Mouse (Mus musculus): ENCODE results near the gene Eno2. TPM values are rescaled to one million over a fixed set of nuclear protein-coding genes. Genes with fewer than 3 reads are reported as not detected.

Eno2 gene
- total RNA-seq, 2 experiments from 2014 or later, result 476 to 480 TPM

DNA sequence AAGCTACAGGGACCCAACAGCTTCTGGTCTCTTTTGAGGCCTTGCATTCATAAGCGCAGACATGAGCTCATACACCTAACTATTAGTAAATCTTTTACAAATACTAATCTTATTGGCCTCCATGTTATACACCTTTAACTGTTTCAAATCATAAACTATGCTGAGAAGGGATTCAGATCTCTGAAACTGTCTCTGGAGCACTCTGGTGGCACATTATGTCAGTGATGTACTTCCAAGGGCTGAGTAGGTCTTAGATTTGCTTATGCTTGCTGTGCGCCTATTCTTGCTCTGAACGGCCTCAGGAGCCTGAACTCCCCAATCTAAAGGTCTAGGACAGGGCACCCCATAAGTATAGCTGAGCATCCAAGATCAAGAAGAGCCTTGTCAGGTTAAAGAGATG is 27.6 kb downstream of the Eno2 start:
- no peak for DNase-seq (ENCODE audit: low spot score in 2 of 2)

DNA sequence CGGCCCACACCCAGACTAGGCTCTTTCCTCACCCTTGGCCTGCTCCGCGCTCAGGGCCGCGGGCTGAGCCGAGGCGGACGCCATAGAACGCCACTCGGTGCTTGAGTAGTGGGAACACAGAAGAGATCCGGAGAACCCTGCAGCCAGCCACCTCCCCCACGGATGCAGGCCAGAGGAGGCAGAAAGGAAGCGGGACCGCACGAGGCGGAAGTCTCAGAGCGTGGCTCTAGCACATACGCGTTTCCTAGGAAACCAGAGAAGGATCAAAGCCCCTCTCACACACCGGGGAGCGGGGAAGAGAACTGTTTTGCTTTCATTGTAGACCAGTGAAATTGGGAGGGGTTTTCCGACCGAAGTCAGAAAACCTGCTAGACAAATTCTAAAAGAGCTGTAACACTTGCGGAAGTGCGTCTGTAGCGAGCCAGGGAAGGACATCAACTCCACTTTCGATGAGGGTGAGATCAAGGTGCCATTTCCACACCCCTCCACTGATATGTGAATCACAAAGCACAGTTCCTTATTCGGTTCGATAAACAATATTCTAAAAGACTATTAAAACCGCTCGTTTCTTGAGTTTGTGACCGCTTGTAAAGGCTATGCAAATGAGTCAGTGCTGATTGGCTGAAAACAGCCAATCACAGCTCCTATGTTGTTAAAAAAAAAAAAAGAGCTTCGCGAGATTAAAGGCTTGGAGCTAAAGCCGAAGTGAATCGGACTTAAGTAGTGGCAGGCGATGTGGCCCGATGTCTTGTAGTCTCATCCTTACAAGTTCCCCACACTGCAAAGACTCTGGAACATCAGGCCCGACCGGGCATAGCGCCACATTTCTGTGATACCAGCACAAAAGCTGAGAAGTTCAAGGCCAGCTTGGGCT is 28.3 kb downstream of the Eno2 start, which contains the start of gene Grcc10:
TSS of gene Grcc10 (minus strand) at position 487 of the 874 bp plus-strand sequence.
- peak; percentile 90 for DNase-seq (ENCODE audit: low spot score in 2 of 2)

DNA sequence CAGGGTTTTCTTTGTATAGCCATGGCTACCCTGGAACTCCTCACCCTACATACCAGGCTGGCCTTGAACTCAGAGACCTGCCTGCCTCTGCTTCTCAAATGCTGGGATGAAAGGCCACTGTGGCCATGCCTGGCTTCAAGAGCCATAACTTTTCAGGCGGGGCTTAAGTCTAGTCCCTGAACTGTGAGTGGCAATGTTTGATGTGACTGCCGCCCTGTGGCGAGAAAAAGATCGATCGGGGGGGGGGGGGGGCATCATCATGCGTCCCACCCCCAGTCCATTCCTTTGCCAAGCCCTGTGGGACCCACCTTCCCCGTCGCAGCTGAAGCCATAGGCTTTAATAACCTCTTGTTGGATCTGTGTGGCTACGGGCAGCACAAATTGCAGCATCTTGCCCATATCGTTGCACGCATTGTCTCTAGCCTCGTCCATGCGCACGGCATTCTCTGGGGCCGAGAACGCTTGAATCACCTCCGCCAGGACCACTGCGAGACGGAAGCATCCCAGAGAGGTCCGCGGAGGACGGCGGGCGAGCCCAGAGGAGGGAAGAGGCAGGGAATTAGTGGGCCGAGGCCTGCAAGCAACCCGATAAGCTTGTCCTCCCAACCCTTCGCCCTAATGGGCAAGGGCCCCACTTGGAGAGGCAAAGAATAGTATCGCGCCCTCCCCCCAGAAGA is 29.1 kb downstream of the Eno2 start:
- DNase-seq (ENCODE audit: low spot score in 2 of 2), result peak in 1 of 2 experiments; percentile 76

DNA sequence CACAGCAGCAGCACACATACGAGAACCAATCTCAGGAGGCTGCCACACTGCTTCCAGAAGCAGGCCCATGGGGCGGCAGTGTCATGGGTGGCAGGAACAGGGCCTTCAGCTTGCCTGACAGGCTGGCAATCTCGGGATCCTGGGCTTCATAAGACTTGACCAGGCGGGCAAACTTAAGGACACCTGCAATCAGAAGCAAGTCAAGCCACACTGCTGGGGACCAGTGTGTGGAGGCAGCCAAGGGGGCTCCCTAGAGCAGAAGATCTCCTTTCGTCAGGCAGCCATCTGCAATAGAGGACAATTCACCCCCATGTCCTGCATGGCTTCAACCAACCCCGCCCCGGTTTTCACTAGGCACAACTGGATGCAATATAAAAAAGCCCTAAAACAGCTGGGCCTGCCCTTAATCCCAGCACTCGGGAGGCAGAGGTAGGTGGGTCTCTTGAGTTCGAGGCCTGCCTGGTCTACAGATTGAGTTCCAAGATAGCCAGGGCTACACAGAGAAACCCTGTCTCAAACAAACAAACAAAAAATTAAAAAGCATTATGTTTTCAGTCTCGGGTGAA is 30.2 kb downstream of the Eno2 start:
- DNase-seq (ENCODE audit: low spot score in 2 of 2), result no peak

DNA sequence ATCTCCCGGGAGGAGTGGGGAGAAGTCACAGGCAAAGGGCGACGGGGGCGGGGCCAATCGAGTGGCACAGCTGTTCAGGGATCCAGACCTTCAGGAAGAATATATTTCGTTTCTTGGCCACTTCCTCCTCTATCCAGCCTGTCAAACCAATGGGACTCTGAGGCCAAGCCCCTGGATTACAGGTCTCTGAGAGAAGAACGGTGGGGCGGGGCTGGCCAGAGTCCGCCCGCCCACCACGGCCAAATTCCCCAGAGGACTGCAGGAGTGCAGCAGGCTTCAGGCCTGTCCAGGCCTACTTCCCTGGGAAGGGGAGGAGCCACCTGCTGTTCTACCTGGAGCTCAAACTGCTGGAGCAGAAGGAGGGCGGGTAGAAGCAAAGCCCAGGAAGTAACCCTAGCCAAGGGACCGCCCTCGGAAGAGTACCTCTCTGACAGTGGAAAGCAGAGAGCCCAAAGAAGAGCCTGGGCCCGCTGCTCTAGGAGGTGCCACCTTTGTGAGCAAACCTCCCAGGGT is 30.9 kb downstream of the Eno2 start, which contains the start of gene Ptpn6:
TSS of gene Ptpn6 (minus strand) at position 204 of the 513 bp plus-strand sequence.
- no peak for DNase-seq (ENCODE audit: low spot score in 2 of 2)

DNA sequence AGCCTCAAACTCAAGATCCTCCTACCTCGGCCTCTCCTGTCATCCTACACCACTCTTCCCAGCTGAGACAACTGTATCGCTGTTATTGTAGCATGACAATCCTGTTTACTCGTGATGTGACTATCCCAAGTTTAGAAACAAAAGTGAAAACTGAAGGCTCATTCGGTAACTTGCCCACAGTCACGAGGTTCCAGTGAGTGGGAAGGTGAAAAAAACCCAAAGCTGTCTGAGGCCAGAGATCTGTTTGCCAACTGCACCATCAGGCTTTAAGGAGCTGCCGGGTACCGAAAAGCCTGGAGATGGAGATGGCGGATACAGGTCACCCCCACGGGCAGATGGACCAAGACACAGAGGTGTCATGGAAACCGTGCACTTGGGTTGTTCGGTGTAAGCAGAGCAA is 32.4 kb downstream of the Eno2 start:
- no peak for DNase-seq (ENCODE audit: low spot score in 2 of 2)

DNA sequence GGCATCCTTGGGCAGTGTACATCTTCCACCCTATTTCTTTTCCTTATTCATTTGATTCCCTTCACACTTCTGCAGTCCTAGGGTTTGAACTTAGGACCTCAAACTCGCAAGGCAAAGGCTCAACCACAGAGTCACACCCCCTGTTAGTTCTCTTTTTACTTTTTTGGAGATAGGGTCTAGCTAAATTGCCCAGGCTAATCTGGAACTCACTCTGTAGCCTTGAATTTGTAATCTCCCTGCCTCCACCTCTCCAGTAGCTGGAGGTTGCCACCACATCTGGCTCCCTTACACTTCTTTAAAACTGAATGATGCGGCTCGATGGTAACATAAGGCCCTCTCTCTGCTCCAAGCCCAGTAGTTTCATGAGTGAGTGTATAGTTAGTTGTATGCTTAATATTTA is 35.1 kb downstream of the Eno2 start:
- no peak for DNase-seq (ENCODE audit: low spot score in 2 of 2)

DNA sequence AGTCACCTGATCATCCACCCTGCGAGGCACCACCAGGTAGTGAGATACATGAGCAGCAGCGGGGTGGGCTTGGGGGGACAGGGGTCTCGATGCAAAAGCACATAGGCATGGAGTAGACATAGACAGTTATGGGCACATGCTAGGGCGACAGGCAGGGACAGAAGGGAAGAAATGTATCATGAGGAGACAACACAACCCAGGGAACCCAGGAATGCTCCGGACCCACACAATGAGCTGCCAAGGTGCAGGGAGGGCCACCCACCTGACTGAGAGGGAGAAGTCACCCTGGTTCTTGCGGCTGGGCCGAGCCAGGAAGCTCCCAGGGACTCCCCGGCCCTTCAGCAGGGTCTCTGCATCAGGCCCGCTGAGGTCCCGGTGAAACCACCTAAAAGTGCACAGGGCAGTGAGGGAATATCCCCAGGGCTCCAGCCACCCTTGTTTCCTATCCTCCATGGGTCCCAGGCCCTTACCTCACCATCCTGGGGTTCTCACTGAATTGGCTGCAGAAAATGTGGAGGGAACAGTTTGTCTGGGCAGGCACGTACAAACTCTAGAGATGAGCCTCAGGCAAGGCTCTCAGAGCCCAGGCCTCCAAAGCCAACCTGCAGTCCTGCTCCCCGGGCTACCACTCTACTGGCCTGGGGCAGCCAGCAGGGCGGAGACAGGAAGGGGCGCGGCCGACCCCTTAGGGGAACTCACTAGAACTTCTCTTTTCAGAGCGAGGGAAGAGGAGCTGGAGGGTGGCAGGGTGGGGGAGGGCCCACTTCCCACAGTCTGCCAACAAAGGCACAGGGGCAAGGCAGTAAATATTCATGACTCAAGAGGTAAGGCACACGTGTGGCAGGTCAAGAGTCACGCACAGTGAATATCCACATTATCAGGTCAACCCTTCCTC is 36.8 kb downstream of the Eno2 start:
- DNase-seq (ENCODE audit: low spot score in 2 of 2), result no peak

DNA sequence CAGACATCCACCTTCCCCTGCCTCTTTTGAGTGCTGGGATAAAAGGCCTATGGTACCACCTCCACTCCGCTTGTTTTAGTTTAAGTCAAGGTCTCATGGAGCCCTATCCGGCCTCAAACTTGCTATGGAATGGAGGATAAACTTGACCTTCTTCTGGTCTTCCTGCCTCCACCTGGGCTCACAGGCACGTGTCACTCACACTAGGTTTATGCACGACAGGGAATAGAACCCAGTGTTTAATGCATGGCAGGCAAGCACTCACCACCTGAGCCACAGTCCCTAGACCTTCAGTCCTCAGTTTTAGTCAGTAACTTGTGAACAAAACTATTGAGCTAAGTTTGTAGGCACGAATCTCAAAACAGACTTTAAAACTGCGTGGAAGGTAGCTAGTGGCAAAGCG is 38.4 kb downstream of the Eno2 start:
- DNase-seq (ENCODE audit: low spot score in 2 of 2), result no peak

DNA sequence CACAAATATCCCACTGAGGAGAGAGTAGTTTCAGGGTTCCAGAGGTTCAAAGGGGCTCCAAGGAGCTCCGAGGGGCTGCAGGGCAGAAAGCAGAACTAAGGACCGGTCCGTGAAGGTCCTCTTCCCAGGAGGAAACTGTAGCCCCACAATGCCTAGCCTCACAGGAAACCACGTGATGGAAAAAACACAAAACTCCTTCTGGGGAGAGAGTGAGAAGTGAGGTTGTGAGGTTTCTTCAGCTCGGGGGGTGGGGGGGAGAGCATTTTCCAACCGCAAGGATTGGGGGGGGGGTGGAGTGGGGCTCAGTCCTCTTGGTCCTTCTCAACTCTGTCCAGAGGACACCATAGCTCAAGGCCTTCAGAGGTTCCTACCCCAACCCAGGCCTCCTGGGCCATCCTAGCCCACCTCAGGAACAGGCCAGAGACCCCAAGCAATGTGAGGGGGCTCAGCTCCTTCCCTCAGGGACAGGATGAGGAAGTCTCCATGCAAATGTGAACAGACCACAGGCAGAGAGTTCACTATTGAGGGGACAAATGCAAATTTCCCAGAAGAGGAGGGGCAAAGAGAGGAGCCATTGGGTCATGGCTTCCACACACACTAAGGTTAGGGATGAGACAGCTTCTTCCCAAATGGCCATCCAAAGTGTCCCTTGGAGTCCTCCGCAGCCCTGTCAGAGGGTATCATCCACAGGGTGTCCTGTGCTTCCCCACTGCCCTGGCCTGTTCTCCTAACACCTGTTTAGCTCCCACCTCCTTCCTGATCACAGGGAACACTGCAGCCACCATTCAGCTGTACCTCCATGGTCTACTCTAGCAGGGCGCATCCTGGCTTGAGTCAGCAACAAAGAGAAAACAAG is 39.4 kb downstream of the Eno2 start:
- no peak for DNase-seq (ENCODE audit: low spot score in 2 of 2)

DNA sequence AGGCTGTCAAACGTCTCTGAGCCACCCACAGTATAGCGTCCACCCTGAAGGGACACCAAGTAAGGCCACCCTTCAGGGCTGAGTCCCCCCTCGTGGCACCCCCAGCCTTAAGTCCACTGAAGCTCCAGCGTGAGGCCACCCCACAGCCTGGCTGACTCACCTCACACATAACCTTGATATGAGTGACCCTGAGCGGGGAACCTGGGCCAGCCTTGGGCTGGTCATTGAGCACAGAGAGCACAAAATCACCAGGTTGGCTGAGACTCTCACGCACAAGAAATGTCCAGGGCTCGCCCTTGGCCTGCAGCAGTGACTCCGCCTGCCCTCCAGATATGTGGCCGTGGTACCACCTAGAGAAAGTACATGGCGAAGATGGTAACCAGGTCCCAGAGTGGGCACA is 40.9 kb downstream of the Eno2 start:
- DNase-seq (ENCODE audit: low spot score in 2 of 2), result no peak

DNA sequence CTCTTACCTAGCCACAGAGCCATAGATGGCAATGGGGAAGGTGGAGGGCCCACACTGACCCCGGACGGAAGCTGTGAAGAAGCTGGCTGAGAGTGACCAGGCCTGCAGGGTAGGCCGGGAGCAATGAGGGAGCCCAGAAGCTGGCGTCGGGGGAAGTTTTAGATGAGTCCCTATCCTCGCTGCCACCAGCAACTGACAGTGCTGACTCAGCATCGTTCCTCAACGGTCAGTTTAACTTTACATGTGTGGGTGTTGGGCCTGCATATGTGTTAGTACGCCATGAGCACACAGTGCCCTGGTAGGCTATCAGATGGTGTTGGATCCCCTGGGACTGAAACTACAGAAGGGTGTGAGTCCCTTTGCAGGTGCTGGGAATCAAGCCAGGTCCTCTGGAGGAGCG is 45.0 kb downstream of the Eno2 start:
- DNase-seq (ENCODE audit: low spot score in 2 of 2), result no peak

DNA sequence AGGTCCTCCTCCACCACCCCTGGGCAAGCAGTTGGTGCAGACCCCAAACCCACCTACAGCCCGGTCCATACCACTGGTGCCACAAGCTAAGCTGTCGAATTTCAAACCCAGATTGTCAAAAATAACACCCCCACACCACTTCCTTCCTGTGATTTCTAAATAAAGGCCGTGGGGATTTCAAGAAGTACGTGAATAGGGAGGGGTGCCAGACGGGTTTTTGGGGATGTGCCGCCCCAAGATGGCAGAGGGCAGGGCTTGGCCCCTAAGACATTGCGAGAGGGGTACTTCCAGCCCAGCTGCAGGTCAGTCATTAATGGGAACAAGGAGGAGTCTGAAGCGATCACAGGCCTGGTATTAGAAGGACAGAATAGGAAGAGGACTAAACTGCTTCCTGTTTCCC is 45.9 kb downstream of the Eno2 start:
- DNase-seq (ENCODE audit: low spot score in 2 of 2), result no peak

DNA sequence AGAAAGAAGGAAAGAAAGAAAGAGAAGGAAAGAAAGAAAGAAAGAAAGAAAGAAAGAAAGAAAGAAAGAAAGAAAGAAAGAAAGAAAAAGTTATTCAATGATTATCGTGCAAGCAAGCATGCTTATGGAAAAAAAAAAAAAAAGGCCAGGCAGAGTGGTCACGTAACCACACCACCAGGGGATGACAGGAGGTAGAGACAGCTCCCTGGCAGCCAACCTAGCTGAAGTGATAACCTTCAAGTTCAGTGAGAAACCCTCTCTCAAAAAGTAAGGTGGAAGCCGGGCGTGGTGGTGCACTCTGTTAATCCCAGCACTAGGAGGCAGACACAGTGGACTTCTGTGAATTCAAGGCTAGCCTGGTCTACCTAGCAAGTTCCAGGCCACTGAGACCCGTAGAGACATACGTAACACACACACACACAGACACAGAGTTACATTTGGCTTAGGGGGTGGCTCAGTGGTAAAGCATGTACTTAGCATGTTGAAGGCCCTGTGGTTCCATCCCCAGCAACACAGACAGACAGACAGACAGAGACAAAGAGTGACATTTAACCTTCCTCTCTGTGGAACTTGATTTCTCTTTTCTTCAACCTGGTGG is 46.5 kb downstream of the Eno2 start:
- DNase-seq (ENCODE audit: low spot score in 2 of 2), result no peak

DNA sequence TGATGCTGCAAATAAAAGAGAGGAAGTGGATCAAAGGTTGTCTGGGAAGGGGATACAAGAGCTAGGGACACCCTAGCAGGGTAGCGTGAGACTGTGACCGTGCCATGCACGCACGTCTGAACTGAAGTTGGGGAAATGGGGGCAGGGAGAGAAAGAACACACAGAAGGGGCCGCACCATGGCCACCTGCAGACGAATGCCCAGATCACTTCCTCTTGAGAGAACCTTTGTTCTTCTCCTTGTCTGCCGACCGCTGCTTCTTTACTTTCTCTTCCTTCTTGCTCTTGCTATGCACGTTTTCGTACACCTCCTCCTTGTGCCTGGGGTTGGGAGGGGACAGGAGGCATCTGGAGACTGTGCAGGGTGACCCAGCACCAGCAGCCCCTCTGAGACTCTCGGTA is 48.6 kb downstream of the Eno2 start:
- DNase-seq (ENCODE audit: low spot score in 2 of 2), result no peak

DNA sequence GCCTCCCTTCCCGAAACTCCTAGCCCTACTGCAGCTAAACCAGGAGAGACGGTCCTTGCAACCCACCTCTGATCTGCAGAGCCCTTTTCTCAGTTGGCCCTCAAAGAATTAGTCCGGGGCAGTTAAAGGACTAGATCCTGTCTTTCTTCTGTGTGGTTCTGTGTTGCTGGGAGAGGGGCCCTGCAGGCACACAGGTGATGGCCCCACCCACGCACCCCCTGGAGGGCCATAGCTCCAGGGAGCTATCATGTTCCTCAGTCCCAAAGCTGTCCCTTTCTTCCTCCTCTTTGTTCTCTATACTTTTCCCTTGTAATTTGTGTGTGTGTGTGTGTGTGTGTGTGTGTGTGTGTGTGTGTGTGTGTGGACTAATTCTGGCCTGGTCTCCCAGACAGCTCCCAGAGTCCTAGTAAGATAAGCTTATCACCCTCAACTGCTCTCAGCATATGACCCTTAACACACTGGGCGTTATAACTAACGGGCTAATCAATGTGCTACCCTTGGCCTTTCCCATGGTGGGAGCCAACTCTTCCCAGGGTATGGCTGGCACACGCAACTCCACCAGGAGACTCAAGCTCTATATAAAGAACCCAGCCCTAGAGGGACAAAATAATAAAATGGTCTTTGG is 50.0 kb downstream of the Eno2 start:
- DNase-seq (ENCODE audit: low spot score in 2 of 2), result no peak

DNA sequence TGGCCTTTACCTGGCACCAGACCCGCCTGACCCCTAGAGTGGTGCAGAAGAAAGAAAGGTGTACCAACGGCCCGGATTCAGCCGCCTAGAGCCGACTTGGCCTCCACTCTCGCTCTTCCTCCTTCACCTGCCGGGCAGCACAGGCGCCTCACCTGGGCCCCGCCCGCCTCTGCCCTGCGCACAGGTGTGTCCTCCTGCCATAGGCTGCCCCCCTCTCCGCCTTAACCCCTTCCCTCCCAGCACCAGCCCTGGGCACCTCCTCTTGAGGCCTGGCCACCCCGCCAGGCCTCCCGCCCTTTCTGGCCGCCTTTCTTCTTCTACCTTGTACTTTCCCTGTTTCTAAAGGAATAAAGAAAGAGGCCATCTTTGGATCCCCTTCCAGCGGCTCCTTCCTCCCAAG is 50.8 kb downstream of the Eno2 start:
- no peak for DNase-seq (ENCODE audit: low spot score in 2 of 2)

DNA sequence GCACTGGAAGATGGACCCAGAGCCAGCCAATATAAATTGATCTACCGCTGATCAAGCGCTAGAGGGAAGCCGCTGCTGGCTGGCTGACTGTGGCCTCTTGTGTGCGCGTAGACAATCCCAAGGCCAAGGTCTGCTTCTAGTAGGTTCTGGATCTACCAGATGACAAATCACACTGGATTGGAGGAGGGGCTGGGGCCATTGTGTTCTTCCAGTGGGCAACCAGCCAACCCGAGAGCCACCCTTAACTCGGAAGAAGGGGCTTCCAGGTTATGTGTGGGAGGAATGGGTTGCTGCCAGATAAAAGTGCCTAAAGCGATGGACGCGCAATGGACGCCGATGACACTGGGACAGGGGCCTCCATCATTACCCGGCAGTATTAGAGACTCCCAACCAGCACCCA is 51.5 kb downstream of the Eno2 start:
- no peak for DNase-seq (ENCODE audit: low spot score in 2 of 2)

DNA sequence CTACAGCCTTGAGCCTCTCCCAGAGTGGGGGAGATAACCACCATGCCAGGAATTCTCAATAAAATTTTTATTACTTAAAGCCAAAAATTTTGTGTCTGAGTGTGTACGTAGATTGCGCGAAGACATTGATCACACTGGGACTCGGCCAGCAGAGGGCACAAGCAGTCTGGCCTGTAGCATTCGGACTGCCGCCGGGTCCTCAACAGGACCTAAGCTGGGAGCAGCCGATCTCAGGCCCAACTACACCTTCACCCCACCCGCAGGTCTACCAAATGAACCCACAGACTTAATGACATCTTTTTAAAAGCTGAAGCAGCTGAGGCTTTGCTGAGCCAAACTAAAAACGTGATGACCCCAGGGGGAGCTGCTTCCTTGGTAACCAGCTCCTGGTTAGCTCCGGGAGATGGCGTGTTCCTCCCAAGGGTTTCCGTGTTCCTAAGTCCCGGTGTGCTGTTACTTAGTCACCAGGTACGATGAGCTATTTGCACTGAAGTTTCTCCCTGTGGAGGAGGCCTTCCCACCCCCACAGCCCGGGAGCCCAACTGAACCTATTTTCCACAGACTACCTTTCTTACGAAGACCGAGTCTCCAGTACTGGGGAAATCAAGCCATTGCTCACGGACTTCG is 52.5 kb downstream of the Eno2 start:
- DNase-seq (ENCODE audit: low spot score in 2 of 2), result no peak
